Mouse (Mus musculus) spleen, postnatal 0 days (tissue): Measurements from ENCODE around the gene Olfr1389. TPM values are rescaled to one million over a fixed set of nuclear protein-coding genes. Genes with fewer than 3 reads are reported as not detected.

ENCODE experiments used
- polyA plus RNA-seq: library from polyadenylated mRNA; unstranded; fragments of >200 nt; fragmentation: Nextera tagmentation; extraction: Ambion mirVana; gene quantifications from 2 replicates; pipeline ENCODE4 v1.2.1, GENCODE M21; 2015

Gene Olfr1389
- not detected in 2 replicates for polyA plus RNA-seq

GRCm38 (mm10) chr11:49422767-49423166, at the start of gene Olfr1389:
TSS of gene Olfr1389 (plus strand) at chr11:49423067.

DNA sequence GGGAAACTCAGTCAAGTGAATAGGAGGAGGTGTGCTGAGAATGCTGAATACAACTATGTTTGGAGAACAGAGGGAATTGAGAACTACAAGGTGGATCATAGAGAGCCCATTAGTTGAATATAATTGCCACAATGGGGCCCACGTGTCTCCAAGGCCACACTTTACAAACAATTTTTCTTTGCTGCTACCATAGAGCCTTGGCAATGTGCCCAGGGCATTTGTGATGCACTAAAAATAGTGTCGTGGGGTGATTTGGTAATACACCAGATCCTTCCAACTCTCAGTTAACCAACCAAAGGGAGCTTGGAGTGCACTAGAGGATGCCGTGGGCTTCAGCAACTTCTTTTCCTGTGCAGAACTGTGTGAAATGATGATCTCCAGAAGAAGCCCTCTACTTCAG, 13.5 kb downstream of the Olfr1389 start, which contains the start of gene Olfr1388:
Olfr1388 (plus strand) TSS at position 214 of the 400 bp plus-strand sequence.

DNA sequence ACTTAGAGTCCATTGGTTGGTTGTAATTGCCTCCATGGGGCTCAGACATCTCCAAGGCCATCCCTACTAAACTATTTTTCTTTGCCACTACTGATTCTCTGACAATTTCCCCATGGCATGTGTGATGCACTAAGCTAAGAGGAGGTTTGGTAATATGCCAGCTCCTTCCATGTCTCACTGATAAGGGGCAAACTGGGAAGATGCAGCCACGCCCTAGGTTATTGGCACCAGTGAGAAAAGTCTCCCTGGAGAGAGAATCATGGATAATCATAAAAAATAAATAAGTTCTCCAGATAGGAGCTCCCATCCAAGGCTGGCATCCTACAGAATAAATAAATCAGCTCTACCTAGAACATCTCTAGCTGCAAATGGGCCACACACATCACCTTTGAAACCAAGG, 32.2 kb downstream of the Olfr1389 start, which contains the start of gene Olfr1387:
Olfr1387 (plus strand) TSS at position 301 of the 400 bp plus-strand sequence.

GRCm38 (mm10) chr11:49464746-49465145, 41.9 kb downstream of the Olfr1389 start, which contains the start of gene Olfr1386:
TSS of gene Olfr1386 (plus strand) at chr11:49465046.

Other genes with a start within 250 kb of the Olfr1389 start
- gene Btnl9, start 235.9 kb upstream of the Olfr1389 start, polyA plus RNA-seq = 2.3 and 3.0 TPM in 2 replicates
- gene Zfp62, start 219.8 kb upstream of the Olfr1389 start, polyA plus RNA-seq = 14.1 and 14.2 TPM in 2 replicates
- gene Mgat1, start 178.9 kb upstream of the Olfr1389 start, polyA plus RNA-seq = 41.9 and 46.3 TPM in 2 replicates
- gene Olfr1393, start 144.8 kb upstream of the Olfr1389 start, polyA plus RNA-seq = 0.04 TPM in 1 of 2 replicates, not detected in the other
- gene Olfr1392, start 137.8 kb upstream of the Olfr1389 start, polyA plus RNA-seq = not detected in 2 replicates
- not detected in 2 replicates for gene Olfr10, start 118.3 kb upstream of the Olfr1389 start, polyA plus RNA-seq
- gene Olfr1391, start 100.3 kb upstream of the Olfr1389 start, polyA plus RNA-seq = not detected in 2 replicates
- not detected in 2 replicates for gene Olfr1390, start 87.9 kb upstream of the Olfr1389 start, polyA plus RNA-seq
- gene Olfr1388, start 13.6 kb downstream of the Olfr1389 start, polyA plus RNA-seq = 0.04 TPM in 1 of 2 replicates, not detected in the other
- not detected in 2 replicates for gene Olfr1387, start 32.3 kb downstream of the Olfr1389 start, polyA plus RNA-seq
- not detected in 2 replicates for gene Olfr1386, start 42.0 kb downstream of the Olfr1389 start, polyA plus RNA-seq
- gene Olfr1385, start 66.0 kb downstream of the Olfr1389 start, polyA plus RNA-seq = not detected in 2 replicates
- gene Olfr1384, start 83.7 kb downstream of the Olfr1389 start, polyA plus RNA-seq = not detected in 2 replicates
- not detected in 2 replicates for gene Olfr1383, start 96.6 kb downstream of the Olfr1389 start, polyA plus RNA-seq
- gene Olfr1382, start 105.2 kb downstream of the Olfr1389 start, polyA plus RNA-seq = not detected in 2 replicates
- gene Olfr1381, start 120.4 kb downstream of the Olfr1389 start, polyA plus RNA-seq = not detected in 2 replicates
- not detected in 2 replicates for gene Olfr1380, start 133.8 kb downstream of the Olfr1389 start, polyA plus RNA-seq
- 3.2 and 4.3 TPM in 2 replicates for gene Flt4, start 186.2 kb downstream of the Olfr1389 start, polyA plus RNA-seq
- 0.28 TPM in 1 of 2 replicates, not detected in the other for gene Scgb3a1, start 240.5 kb downstream of the Olfr1389 start, polyA plus RNA-seq